Mouse (Mus musculus) intestine, embryonic 16.5 days (tissue): Measurements from ENCODE around the gene Adgrf3. TPM values are rescaled to one million over a fixed set of nuclear protein-coding genes. Genes with fewer than 3 reads are reported as not detected.

ENCODE experiments used
- ATAC-seq: fragments of 200-750 bp; cut with Nextera tagmentation; 2 replicates; pipeline ENCODE4 v1.8.0; 2017; ENCODE audit warnings: moderate TSS enrichment, moderate library complexity
- H3K27ac ChIP-seq: fragments of 300-500 bp; sonication (generic); 2 replicates; pipeline ENCODE4 v1.5.1; 2014; ENCODE audit warnings: mild to moderate bottlenecking, low read length
- H3K27me3 ChIP-seq: fragments of 300-500 bp; sonication (generic); replicated peaks from 2 replicates; pipeline ENCODE4 v1.6.1; 2014; ENCODE audit warnings: low read length, control low read depth, mixed read lengths; ENCODE audit not compliant: control insufficient read depth, insufficient read depth
- H3K36me3 ChIP-seq: fragments of 300-500 bp; sonication (generic); 2 replicates; pipeline ENCODE4 v1.6.1; 2014; ENCODE audit warnings: low read length, control low read depth; ENCODE audit not compliant: control insufficient read depth, insufficient read depth
- H3K4me1 ChIP-seq: fragments of 300-500 bp; sonication (generic); 2 replicates; pipeline ENCODE4 v1.6.1; 2014; ENCODE audit warnings: low read length, control low read depth, mixed read lengths; ENCODE audit not compliant: control insufficient read depth, insufficient read depth
- H3K4me2 ChIP-seq: fragments of 300-500 bp; sonication (generic); 2 replicates; pipeline ENCODE4 v1.6.1; 2014; ENCODE audit warnings: low read depth, low read length, control low read depth
- H3K4me3 ChIP-seq: fragments of 300-500 bp; sonication (generic); 2 replicates; pipeline ENCODE4 v1.5.1; 2014; ENCODE audit warnings: mild to moderate bottlenecking, low read length
- H3K9ac ChIP-seq: fragments of 300-500 bp; sonication (generic); 2 replicates; pipeline ENCODE4 v1.6.1; 2014; ENCODE audit warnings: low read depth, low read length
- H3K9me3 ChIP-seq: fragments of 300-500 bp; sonication (generic); 2 replicates; pipeline ENCODE4 v1.6.1; 2016; ENCODE audit warnings: low read length, control low read depth; ENCODE audit not compliant: control insufficient read depth
- WGBS: fragments of 180-500 bp; shearing (Covaris S2); extraction: QIAGEN DNeasy Blood & Tissue Kit; methylation state at CpG from one replicate; pipeline ENCODE4 v1.1.7; 2014; 5-methylcytosine and 5-hydroxymethylcytosine counted together
- polyA plus RNA-seq: library from polyadenylated mRNA; unstranded; fragments of >200 nt; fragmentation: Nextera tagmentation; extraction: Ambion mirVana; gene quantifications from 2 replicates; pipeline ENCODE4 v1.2.1, GENCODE M21; 2015

Gene Adgrf3
- polyA plus RNA-seq, 1 experiment from 2014 or later: 0.15 TPM

DNA sequence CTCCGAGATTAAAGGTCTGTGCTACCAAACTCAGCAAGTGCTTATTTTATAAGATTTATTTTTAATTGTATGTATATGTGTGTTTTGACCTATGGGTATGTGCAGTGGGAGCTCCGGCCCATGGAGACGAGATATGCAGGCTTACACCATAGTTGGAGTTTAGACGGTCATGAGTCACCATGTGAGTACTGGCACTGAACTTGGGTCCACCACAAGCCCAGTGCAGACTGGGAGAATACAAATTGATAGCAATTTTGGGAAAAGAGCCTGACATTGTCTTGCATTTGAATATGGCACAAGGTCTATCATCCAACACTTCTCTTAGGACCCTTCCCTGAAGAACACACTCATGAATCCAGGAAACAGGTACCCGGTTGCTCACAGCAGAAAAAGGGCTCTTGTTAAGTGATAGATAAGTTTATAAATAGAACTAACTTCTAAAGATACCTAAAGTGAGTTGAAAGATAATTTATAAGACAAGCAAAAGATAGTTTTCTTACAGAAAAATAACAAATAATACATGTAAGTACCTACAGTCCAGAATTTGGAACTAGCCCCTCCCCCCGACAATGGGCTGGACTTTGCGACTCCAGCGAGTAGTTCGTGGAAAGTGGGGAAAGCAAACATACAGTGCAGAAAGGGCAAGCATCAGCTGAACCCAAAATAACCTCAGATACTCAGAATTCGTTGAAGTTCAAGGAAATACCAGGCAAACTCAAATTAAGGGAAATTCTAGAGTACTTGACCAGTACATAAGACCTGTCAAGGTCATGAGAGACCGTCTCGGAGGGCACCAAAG lies 17.6 kb downstream of the Adgrf3 start:
- no peak for ATAC-seq
- H3K27ac ChIP-seq: no peak overlapping the region
- H3K4me1 ChIP-seq: no peaks in the 10 kb centered on the region
- H3K4me2 ChIP-seq: no peak overlapping the region
- H3K36me3 ChIP-seq: peaks cover 6% of the 10 kb centered on the region; the same call in 1 of the 2 replicates
- H3K4me3 ChIP-seq: no peak overlapping the region
- no peak overlapping the region for H3K9ac ChIP-seq
- 94% methylated on average over 12 of the region's 12 CpGs for WGBS
- no peaks in the 10 kb centered on the region for H3K27me3 ChIP-seq
- H3K9me3 ChIP-seq: no peaks in the 10 kb centered on the region

DNA sequence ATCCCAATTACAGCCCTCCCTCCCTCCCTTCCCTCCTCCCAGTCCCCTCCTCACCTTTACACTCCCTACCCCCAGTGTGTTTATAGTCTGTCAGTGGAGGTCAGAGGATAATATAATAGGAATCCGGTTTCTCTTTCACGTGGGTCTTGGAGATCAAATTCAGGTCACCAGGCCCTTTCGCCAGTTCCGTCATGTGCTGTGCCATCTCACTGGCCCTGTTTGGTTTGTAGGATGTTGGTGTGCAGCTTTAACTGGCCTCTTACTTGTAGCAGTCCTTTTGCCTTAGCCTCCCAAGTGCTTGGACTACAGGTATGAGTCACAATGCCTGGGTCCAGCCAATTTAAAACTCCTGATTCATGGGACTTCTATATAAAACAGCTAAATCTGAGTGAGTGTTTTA lies 29.7 kb downstream of the Adgrf3 start:
- H3K36me3 ChIP-seq: peaks cover 7% of the 10 kb centered on the region; the same call in 1 of the 2 replicates
- 60% methylated on average over 4 of the region's 4 CpGs for WGBS
- no peak overlapping the region for H3K4me3 ChIP-seq

DNA sequence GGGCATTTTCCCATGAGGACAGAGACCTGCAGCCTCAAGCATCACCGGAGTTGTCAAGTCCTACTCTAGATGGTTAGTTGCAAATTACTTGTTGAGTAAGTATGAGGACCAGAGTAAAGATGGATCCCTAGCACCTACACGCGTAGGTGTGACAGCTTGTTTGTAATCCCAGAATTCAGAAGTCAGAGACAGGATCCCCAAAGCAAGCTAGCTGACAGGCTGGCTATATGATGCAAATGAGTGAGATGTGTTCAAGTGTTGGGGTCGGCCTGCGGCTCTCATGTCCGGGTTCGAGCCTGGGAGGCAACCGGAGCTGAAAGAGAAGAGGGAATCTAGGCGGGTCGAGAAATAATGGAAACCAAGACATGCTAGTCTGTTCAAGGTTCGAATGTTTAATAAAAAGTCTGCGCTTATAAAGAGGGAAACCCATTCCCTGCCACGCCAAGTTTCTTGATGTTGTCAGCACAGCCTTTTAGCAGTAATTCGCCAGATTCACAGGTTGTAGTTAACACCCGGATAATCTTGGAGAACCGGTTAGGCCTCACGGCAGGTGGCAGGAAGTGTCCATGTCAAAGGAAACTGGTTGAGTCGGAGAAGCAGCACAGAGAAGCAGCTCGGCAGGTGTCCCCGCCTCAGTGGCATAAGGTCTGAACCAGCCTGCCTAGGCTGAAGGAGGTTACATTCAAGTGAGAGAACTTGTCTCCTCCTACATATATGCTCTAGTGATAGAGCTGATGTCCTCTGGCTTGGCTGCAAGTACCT lies 32.4 kb downstream of the Adgrf3 start:
- H3K4me1 ChIP-seq: peaks cover 18% of the 10 kb centered on the region; the same call in 1 of the 2 replicates
- peak; percentile 60 for ATAC-seq
- H3K4me2 ChIP-seq: no peak overlapping the region
- H3K9ac ChIP-seq: no peak overlapping the region
- no peaks in the 10 kb centered on the region for H3K27me3 ChIP-seq
- no peak overlapping the region for H3K4me3 ChIP-seq
- H3K36me3 ChIP-seq: peaks cover 7% of the 10 kb centered on the region; the same call in 1 of the 2 replicates
- peak overlapping the region; percentile 27; the same call in 1 of the 2 replicates for H3K27ac ChIP-seq
- 32% methylated on average over 20 of the region's 20 CpGs for WGBS
- no peaks in the 10 kb centered on the region for H3K9me3 ChIP-seq

More for the DNA sequence above, 29.7 kb downstream of the Adgrf3 start:
- no peaks in the 10 kb centered on the region for H3K9me3 ChIP-seq
- H3K9ac ChIP-seq: no peak overlapping the region
- no peak for ATAC-seq
- peaks cover 12% of the 10 kb centered on the region; the same call in 1 of the 2 replicates for H3K4me1 ChIP-seq
- H3K27ac ChIP-seq: no peak overlapping the region
- H3K27me3 ChIP-seq: no peaks in the 10 kb centered on the region
- H3K4me2 ChIP-seq: no peak overlapping the region

DNA sequence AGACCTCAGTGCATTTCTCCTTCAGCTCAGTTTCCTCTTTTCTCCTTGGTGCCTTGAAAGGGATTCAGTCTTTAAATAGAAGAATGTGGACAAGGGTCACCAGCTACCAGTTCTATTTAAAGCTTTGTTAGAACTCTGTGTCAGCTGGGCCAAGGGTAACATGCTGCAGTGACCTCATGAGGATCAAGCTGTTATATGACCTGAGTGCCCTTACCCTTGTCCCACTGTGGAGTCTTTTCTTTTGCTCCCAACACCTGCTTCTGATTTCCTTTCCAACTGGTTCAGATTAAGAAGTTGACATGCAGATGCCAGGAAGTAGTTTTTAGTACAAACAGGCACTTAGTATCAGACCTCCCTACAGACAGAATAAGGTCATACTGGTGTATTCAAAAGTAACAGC lies 33.4 kb downstream of the Adgrf3 start:
- no peak for ATAC-seq

DNA sequence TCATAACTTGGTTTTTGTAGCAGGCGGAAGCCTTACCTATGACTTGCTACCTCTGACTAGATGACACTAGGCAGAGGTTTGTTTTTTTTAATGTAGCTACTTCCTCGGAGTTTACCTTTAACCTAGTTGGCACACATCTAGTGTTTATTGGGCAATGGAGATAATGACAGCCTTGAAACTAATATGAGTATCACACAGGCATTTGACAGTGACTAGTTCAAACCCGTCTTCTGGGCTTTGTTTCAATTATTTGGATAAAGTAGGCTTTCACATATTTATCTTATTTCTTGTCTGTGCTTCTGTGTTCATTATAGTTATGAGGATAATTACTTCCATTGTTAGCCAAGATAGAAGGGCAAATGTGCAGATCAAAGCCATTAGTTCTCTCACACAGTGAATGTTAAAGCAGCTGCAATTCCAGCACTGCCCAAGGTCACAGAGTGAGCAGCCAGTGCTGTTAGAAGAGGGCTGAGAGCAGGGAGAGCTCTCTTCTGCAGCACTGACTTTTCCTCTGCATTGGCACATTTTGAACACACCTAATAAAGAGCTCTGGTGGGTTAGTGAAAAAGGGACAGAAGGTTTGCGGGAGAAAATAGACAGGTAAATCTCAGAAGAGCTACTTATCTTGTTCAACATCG lies 35.1 kb downstream of the Adgrf3 start:
- no peaks in the 10 kb centered on the region for H3K36me3 ChIP-seq
- ATAC-seq: peak; percentile 65
- WGBS: 70% methylated on average over 5 of the region's 5 CpGs

More for the DNA sequence above, 33.4 kb downstream of the Adgrf3 start:
- H3K4me2 ChIP-seq: no peak overlapping the region
- no peak overlapping the region for H3K4me3 ChIP-seq
- peaks cover 7% of the 10 kb centered on the region; the same call in 1 of the 2 replicates for H3K36me3 ChIP-seq
- H3K27me3 ChIP-seq: no peaks in the 10 kb centered on the region
- H3K9me3 ChIP-seq: no peaks in the 10 kb centered on the region
- peak overlapping the region; percentile 47; the same call in 1 of the 2 replicates for H3K27ac ChIP-seq
- H3K4me1 ChIP-seq: peaks cover 20% of the 10 kb centered on the region; the same call in 1 of the 2 replicates
- H3K9ac ChIP-seq: no peak overlapping the region

DNA sequence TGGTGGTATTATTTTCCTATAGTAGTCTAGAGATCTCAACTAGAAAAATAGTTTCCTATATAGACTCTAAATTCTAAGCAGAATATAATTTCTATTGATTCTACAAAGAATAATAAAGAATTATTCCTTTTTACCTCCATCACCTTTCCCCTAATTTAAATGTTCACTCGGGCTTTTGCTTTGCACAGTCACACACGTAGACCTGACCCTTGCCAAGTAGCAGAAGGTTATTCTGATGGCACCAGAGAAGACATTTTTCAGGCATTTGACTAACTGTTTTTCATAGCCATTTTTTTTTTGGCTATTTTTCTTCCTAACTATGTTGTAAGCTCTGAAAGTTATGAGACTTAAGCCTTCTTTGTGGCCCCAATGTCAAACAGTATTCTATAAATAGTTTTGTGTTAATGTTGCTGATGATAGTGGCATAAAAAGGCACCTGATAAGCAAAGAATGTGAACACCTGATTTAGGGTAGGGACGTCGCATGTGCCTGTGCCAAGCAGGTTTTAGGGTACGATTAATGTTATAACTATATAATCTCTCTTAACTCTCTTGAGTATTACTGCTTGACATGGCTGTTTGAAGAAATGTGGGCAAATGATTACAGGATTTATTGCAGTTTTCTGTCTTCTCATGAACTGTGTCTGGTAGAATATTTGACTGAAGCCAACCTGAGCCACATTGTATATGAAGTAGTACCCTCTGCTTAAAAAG lies 40.1 kb downstream of the Adgrf3 start:
- WGBS: 70% methylated on average over 5 of the region's 5 CpGs
- no peaks in the 10 kb centered on the region for H3K27me3 ChIP-seq
- no peaks in the 10 kb centered on the region for H3K9me3 ChIP-seq
- no peak overlapping the region for H3K4me3 ChIP-seq
- peak overlapping the region; percentile 9; the same call in 1 of the 2 replicates for H3K27ac ChIP-seq
- H3K36me3 ChIP-seq: no peaks in the 10 kb centered on the region
- H3K4me2 ChIP-seq: no peak overlapping the region
- H3K9ac ChIP-seq: no peak overlapping the region
- ATAC-seq: no peak
- peaks cover 12% of the 10 kb centered on the region; the same call in 1 of the 2 replicates for H3K4me1 ChIP-seq

More for the DNA sequence above, 35.1 kb downstream of the Adgrf3 start:
- H3K9me3 ChIP-seq: no peaks in the 10 kb centered on the region
- H3K4me3 ChIP-seq: no peak overlapping the region
- H3K4me2 ChIP-seq: no peak overlapping the region
- H3K9ac ChIP-seq: 0 out of 2 replicates have a peak overlapping the region, but pooled peaks have one; percentile 29
- H3K27ac ChIP-seq: peak overlapping the region; percentile 86
- H3K4me1 ChIP-seq: peaks cover 20% of the 10 kb centered on the region; the same call in 1 of the 2 replicates
- H3K27me3 ChIP-seq: no peaks in the 10 kb centered on the region

DNA sequence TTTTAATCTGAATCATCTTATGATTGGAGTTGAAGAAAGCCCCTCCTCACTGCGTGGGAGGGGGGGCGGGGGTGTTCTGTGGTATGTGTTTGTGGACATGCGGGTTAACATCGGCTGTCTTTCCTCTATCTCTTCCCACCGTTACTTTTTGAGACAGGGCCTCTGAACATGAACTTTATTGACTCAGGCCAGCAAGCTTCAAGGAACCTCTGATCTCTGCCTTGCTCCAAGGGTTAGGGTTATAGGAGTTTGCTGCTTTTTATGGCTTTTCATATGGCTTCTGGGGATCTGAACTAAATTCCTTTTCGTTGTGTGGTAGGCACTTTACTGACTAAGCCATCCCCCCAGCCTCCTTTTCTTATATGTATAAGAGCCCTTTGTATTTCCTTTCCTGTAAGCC lies 43.2 kb downstream of the Adgrf3 start:
- Histone ChIP-seq H3K36me3 (no peaks in the 10 kb centered on the region), H3K27me3 (no peaks in the 10 kb centered on the region), H3K4me3 (no peak overlapping the region), H3K9me3 (no peaks in the 10 kb centered on the region), H3K4me2 (peak overlapping the region; percentile 40; the same call in 1 of the 2 replicates), H3K27ac (peak overlapping the region; percentile 63), H3K9ac (no peak overlapping the region), H3K4me1 (0 out of 2 replicates have a peak, but pooled peaks cover 7% of the 10 kb centered on the region)
- ATAC-seq: peak; percentile 57; the same call in 1 of the 2 replicates
- 61% methylated on average over 6 of the region's 6 CpGs for WGBS

DNA sequence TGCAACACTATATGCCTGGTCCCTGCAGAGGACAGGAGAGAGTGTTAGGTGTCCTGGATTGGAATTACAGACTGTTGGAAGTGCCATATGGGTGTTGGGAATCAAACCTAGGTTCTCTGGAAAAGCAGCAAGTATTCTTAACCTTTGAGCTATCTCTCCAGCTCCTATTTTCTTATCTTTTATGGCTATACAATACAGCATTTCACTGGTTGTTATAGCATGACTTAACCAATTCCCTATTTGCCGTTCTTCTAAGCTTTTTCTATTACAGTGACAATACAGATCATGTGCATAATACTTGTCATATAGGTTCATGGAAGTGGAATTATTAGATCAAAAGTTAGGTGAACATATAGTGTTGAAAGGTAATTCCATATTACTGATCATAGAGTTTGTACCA lies 43.7 kb downstream of the Adgrf3 start:
- peak; percentile 69 for ATAC-seq
- no peaks in the 10 kb centered on the region for H3K9me3 ChIP-seq
- H3K27ac ChIP-seq: peak overlapping the region; percentile 73; the same call in 1 of the 2 replicates
- no peaks in the 10 kb centered on the region for H3K27me3 ChIP-seq
- WGBS: 63% methylated on average over 1 of the region's 1 CpGs
- H3K4me2 ChIP-seq: no peak overlapping the region
- H3K36me3 ChIP-seq: no peaks in the 10 kb centered on the region
- 0 out of 2 replicates have a peak, but pooled peaks cover 7% of the 10 kb centered on the region for H3K4me1 ChIP-seq
- H3K9ac ChIP-seq: no peak overlapping the region
- no peak overlapping the region for H3K4me3 ChIP-seq
